Mouse (Mus musculus) lung, embryonic 16.5 days (tissue): Measurements from ENCODE around the gene Chrnb2. TPM values are rescaled to one million over a fixed set of nuclear protein-coding genes. Genes with fewer than 3 reads are reported as not detected.
A peak's percentile ranks its signal among the peaks of the same experiment; 100 is the strongest.
"Not testable (repeated sequence)": the region's sequence is repeated elsewhere in the genome, so short reads cannot be mapped to it uniquely, and the experiment has no call there.

Experiments
- ATAC-seq: fragments of 200-750 bp; cut with Nextera tagmentation; 2 replicates; pipeline ENCODE4 v1.8.0; 2017; ENCODE audit warnings: low read depth, mild to moderate bottlenecking, moderate library complexity
- H3K27ac ChIP-seq: fragments of 300-500 bp; sonication (generic); 2 replicates; pipeline ENCODE4 v1.5.1; 2014; ENCODE audit warnings: mild to moderate bottlenecking, control low read depth, low read length
- H3K27me3 ChIP-seq: fragments of 300-500 bp; sonication (generic); 2 replicates; pipeline ENCODE4 v1.6.1; 2014; ENCODE audit warnings: low read depth, low read length, mixed read lengths; ENCODE audit not compliant: control insufficient read depth, insufficient read depth
- H3K36me3 ChIP-seq: fragments of 300-500 bp; sonication (generic); 2 replicates; pipeline ENCODE4 v1.6.1; 2014; ENCODE audit warnings: low read length; ENCODE audit not compliant: control insufficient read depth, insufficient read depth
- H3K4me1 ChIP-seq: fragments of 300-500 bp; sonication (generic); replicated peaks from 2 replicates; pipeline ENCODE4 v1.6.1; 2014; ENCODE audit warnings: low read length, mixed read lengths; ENCODE audit not compliant: control insufficient read depth, insufficient read depth
- H3K4me2 ChIP-seq: fragments of 300-500 bp; sonication (generic); 2 replicates; pipeline ENCODE4 v1.6.1; 2014; ENCODE audit warnings: low read depth, low read length, control low read depth
- H3K4me3 ChIP-seq: fragments of 300-500 bp; sonication (generic); 2 replicates; pipeline ENCODE4 v1.5.1; 2014; ENCODE audit warnings: mild to moderate bottlenecking, low read length, control low read depth
- H3K9ac ChIP-seq: fragments of 300-500 bp; sonication (generic); 2 replicates; pipeline ENCODE4 v1.6.1; 2014; ENCODE audit warnings: low read length, control low read depth
- H3K9me3 ChIP-seq: fragments of 300-500 bp; sonication (generic); 2 replicates; pipeline ENCODE4 v1.6.1; 2016; ENCODE audit warnings: low read length; ENCODE audit not compliant: control insufficient read depth
- WGBS: fragments of 180-500 bp; shearing (Covaris S2); extraction: QIAGEN DNeasy Blood & Tissue Kit; methylation state at CpG from one replicate; pipeline ENCODE4 v1.1.7; 2014; 5-methylcytosine and 5-hydroxymethylcytosine counted together
- polyA plus RNA-seq: library from polyadenylated mRNA; unstranded; fragments of >200 nt; fragmentation: Nextera tagmentation; extraction: Ambion mirVana; gene quantifications from 2 replicates; pipeline ENCODE4 v1.2.1, GENCODE M21; 2015

Gene Chrnb2
- polyA plus RNA-seq, 1 experiment from 2014 or later: 0.39 TPM

GRCm38 (mm10) chr3:89802876-89803275 lies 38.4 kb upstream of the Chrnb2 start:
- Histone ChIP-seq H3K27me3 (no peaks in the 10 kb centered on the region), H3K9ac (no peak overlapping the region), H3K27ac (no peak overlapping the region), H3K9me3 (no peaks in the 10 kb centered on the region; the same call in 1 of the 2 replicates), H3K4me3 (no peak overlapping the region), H3K4me1 (no peaks in the 10 kb centered on the region), H3K4me2 (no peak overlapping the region), H3K36me3 (no peaks in the 10 kb centered on the region)
- 70% methylated on average over 15 of the region's 15 CpGs for WGBS
- no peak for ATAC-seq

GRCm38 (mm10) chr3:89801507-89801847 lies 37.0 kb upstream of the Chrnb2 start:
- no peak overlapping the region; the same call in 1 of the 2 replicates for H3K27ac ChIP-seq

GRCm38 (mm10) chr3:89800774-89801506 lies 36.5 kb upstream of the Chrnb2 start:
- Histone ChIP-seq H3K4me2 (no peak overlapping the region), H3K36me3 (no peaks in the 10 kb centered on the region), H3K27ac (no peak overlapping the region), H3K4me3 (no peak overlapping the region), H3K9ac (no peak overlapping the region), H3K9me3 (no peaks in the 10 kb centered on the region), H3K4me1 (no peaks in the 10 kb centered on the region), H3K27me3 (no peaks in the 10 kb centered on the region)
- ATAC-seq: no peak
- WGBS: 58% methylated on average over 5 of the region's 5 CpGs

More at GRCm38 (mm10) chr3:89801507-89801847, 37.0 kb upstream of the Chrnb2 start:
- peak; percentile 65; the same call in 1 of the 2 replicates for ATAC-seq
- Histone ChIP-seq H3K4me1 (no peaks in the 10 kb centered on the region), H3K36me3 (no peaks in the 10 kb centered on the region), H3K4me3 (no peak overlapping the region), H3K27me3 (no peaks in the 10 kb centered on the region), H3K9me3 (no peaks in the 10 kb centered on the region), H3K9ac (no peak overlapping the region), H3K4me2 (no peak overlapping the region)
- 13% methylated on average over 3 of the region's 3 CpGs for WGBS

- not testable (repeated sequence) for H3K9ac ChIP-seq, H3K36me3 ChIP-seq, H3K4me2 ChIP-seq, H3K4me1 ChIP-seq, H3K9me3 ChIP-seq, ATAC-seq, H3K27ac ChIP-seq, H3K4me3 ChIP-seq, H3K27me3 ChIP-seq
- 55% methylated on average over 3 of the region's 3 CpGs for WGBS
Measured at GRCm38 (mm10) chr3:89800078-89800477, 35.6 kb upstream of the Chrnb2 start.

- Histone ChIP-seq H3K4me1 (no peaks in the 10 kb centered on the region), H3K4me3 (no peak overlapping the region), H3K9me3 (no peaks in the 10 kb centered on the region), H3K9ac (peak overlapping the region; percentile 42; the same call in 1 of the 2 replicates), H3K4me2 (peak overlapping the region; percentile 28; the same call in 1 of the 2 replicates), H3K27ac (no peak overlapping the region), H3K36me3 (no peaks in the 10 kb centered on the region), H3K27me3 (no peaks in the 10 kb centered on the region)
- 6% methylated on average over 12 of the region's 13 CpGs for WGBS
- ATAC-seq: no peak
Measured at GRCm38 (mm10) chr3:89799476-89799875, 35.0 kb upstream of the Chrnb2 start.

GRCm38 (mm10) chr3:89798518-89798917 lies 34.1 kb upstream of the Chrnb2 start:
- WGBS: 76% methylated on average over 3 of the region's 3 CpGs
- ATAC-seq: no peak
- H3K36me3 ChIP-seq: no peaks in the 10 kb centered on the region
- H3K27ac ChIP-seq: no peak overlapping the region
- H3K4me2 ChIP-seq: no peak overlapping the region
- H3K4me3 ChIP-seq: no peak overlapping the region
- H3K9ac ChIP-seq: no peak overlapping the region
- H3K4me1 ChIP-seq: no peaks in the 10 kb centered on the region
- H3K9me3 ChIP-seq: no peaks in the 10 kb centered on the region
- H3K27me3 ChIP-seq: no peaks in the 10 kb centered on the region

GRCm38 (mm10) chr3:89796358-89796757 lies 31.9 kb upstream of the Chrnb2 start:
- 32% methylated on average over 4 of the region's 4 CpGs for WGBS

GRCm38 (mm10) chr3:89795746-89796145 lies 31.3 kb upstream of the Chrnb2 start:
- H3K36me3 ChIP-seq: no peaks in the 10 kb centered on the region
- ATAC-seq: no peak
- WGBS: 61% methylated on average over 5 of the region's 5 CpGs
- H3K4me3 ChIP-seq: no peak overlapping the region
- no peak overlapping the region for H3K27ac ChIP-seq
- no peak overlapping the region for H3K9ac ChIP-seq
- no peaks in the 10 kb centered on the region for H3K4me1 ChIP-seq
- no peak overlapping the region for H3K4me2 ChIP-seq
- H3K27me3 ChIP-seq: no peaks in the 10 kb centered on the region
- H3K9me3 ChIP-seq: no peaks in the 10 kb centered on the region

More at GRCm38 (mm10) chr3:89796358-89796757, 31.9 kb upstream of the Chrnb2 start:
- H3K9ac ChIP-seq: no peak overlapping the region
- H3K27me3 ChIP-seq: no peaks in the 10 kb centered on the region
- no peak overlapping the region for H3K4me3 ChIP-seq
- no peak for ATAC-seq
- H3K4me1 ChIP-seq: no peaks in the 10 kb centered on the region
- H3K9me3 ChIP-seq: no peaks in the 10 kb centered on the region
- H3K4me2 ChIP-seq: no peak overlapping the region
- no peaks in the 10 kb centered on the region for H3K36me3 ChIP-seq
- no peak overlapping the region for H3K27ac ChIP-seq

- no peaks in the 10 kb centered on the region for H3K27me3 ChIP-seq
- ATAC-seq: no peak
- no peaks in the 10 kb centered on the region for H3K36me3 ChIP-seq
- H3K4me2 ChIP-seq: no peak overlapping the region
- no peak overlapping the region for H3K27ac ChIP-seq
- no peaks in the 10 kb centered on the region for H3K4me1 ChIP-seq
- H3K4me3 ChIP-seq: no peak overlapping the region
- no peaks in the 10 kb centered on the region for H3K9me3 ChIP-seq
- WGBS: 54% methylated on average over 2 of the region's 2 CpGs
- H3K9ac ChIP-seq: no peak overlapping the region
Measured at GRCm38 (mm10) chr3:89794616-89795015, 30.2 kb upstream of the Chrnb2 start.
